ENCODE assay signal across 12 mouse cellular contexts in genomic region chr3:52956236-52956635, GRCm38 (mm10).
A peak's percentile ranks its signal among the peaks of the same experiment; 100 is the strongest.
DNase-seq lines count a peak whose midpoint lies in the region; ATAC-seq and TF ChIP-seq lines count a peak whose summit lies in the region.
"Had no signal": no experiment of that assay in that cellular context is flagged by ENCODE, and none has a peak within 500 bp of the region (broad histone marks: within the 10 kb centered on the region; RNA-seq: fewer than 3 reads in every experiment).

No protein-coding gene starts in this region.

- peak; percentile 31; the same call in 1 of the 2 replicates for TF ChIP-seq EP300 in ES-Bruce4 (IDR thresholded peaks at IDR 0.05; ENCODE audit: insufficient read depth, low read depth, low read length)

- H3K36me3 ChIP-seq in limb, embryonic 14.5 days (ENCODE audit: control insufficient read depth, insufficient read depth, low read length) = no peaks in the 10 kb centered on the region
- H3K36me3 ChIP-seq in limb, embryonic 10.5 days = no peaks in the 10 kb centered on the region
- H3K36me3 ChIP-seq in ES-Bruce4 (ENCODE audit: control insufficient read depth, insufficient read depth, low read length, poor library complexity, severe bottlenecking) = no peaks in the 10 kb centered on the region
- H3K36me3 ChIP-seq in kidney, embryonic 16.5 days (ENCODE audit: insufficient read depth, low read length) = no peaks in the 10 kb centered on the region
- H3K36me3 ChIP-seq: G1E; hindbrain, embryonic 12.5 days had no signal

- no peak for TF ChIP-seq POLR2A in limb, embryonic 14.5 days (IDR thresholded peaks at IDR 0.05; ENCODE audit: borderline replicate concordance, extremely low read depth, insufficient read depth, insufficient read length)
- no peak for TF ChIP-seq POLR2A in ES-Bruce4 (IDR thresholded peaks at IDR 0.05; ENCODE audit: insufficient read depth, low read length)

- TF ChIP-seq CTCF in ES-Bruce4 (IDR thresholded peaks at IDR 0.05; ENCODE audit: low read depth, low read length) = no peak

- 0 out of 2 replicates have a peak overlapping the region, but pooled peaks have one; percentile 13 for H3K27ac ChIP-seq in limb, embryonic 14.5 days (replicated peaks; ENCODE audit: low read depth, low read length)
- no peak overlapping the region for H3K27ac ChIP-seq in limb, embryonic 10.5 days
- no peak overlapping the region for H3K27ac ChIP-seq in ES-Bruce4 (ENCODE audit: insufficient read depth, low read length)
- peak overlapping the region; percentile 79 for H3K27ac ChIP-seq in kidney, embryonic 16.5 days (ENCODE audit: low read length)
- H3K27ac ChIP-seq: hindbrain, embryonic 12.5 days; macrophage had no signal

- H3K27me3 ChIP-seq in limb, embryonic 14.5 days (ENCODE audit: control insufficient read depth, insufficient read depth, low read length) = no peaks in the 10 kb centered on the region
- no peaks in the 10 kb centered on the region for H3K27me3 ChIP-seq in limb, embryonic 10.5 days (ENCODE audit: low read depth, poor library complexity, severe bottlenecking)
- no peaks in the 10 kb centered on the region for H3K27me3 ChIP-seq in ES-Bruce4 (ENCODE audit: control insufficient read depth, insufficient read depth, low read length, poor library complexity, severe bottlenecking)
- no peaks in the 10 kb centered on the region for H3K27me3 ChIP-seq in kidney, embryonic 16.5 days (ENCODE audit: insufficient read depth, low read length)
- H3K27me3 ChIP-seq: hindbrain, embryonic 12.5 days had no signal

- no peak overlapping the region for H3K4me2 ChIP-seq in limb, embryonic 14.5 days (replicated peaks; ENCODE audit: low read depth, low read length, severe bottlenecking)
- H3K4me2 ChIP-seq in kidney, embryonic 16.5 days (replicated peaks; ENCODE audit: low read depth, low read length) = 0 out of 2 replicates have a peak overlapping the region, but pooled peaks have one; percentile 4
- H3K4me2 ChIP-seq: hindbrain, embryonic 12.5 days had no signal

- H3K9ac ChIP-seq in limb, embryonic 14.5 days (ENCODE audit: low read depth, low read length, severe bottlenecking) = no peak overlapping the region
- no peak overlapping the region for H3K9ac ChIP-seq in ES-Bruce4 (ENCODE audit: low read depth, poor library complexity, severe bottlenecking)
- no peak overlapping the region for H3K9ac ChIP-seq in kidney, embryonic 16.5 days (replicated peaks; ENCODE audit: low read length)
- H3K9ac ChIP-seq: hindbrain, embryonic 12.5 days had no signal

- WGBS in limb, embryonic 14.5 days = 88% methylated on average over 11 of the region's 11 CpGs
- WGBS in limb, embryonic 10.5 days = 87% methylated on average over 11 of the region's 11 CpGs
- 69% methylated on average over 11 of the region's 11 CpGs for WGBS in kidney, embryonic 16.5 days

- no peaks in the 10 kb centered on the region for H3K9me3 ChIP-seq in limb, embryonic 14.5 days (ENCODE audit: control insufficient read depth, low read length)
- no peaks in the 10 kb centered on the region for H3K9me3 ChIP-seq in limb, embryonic 10.5 days (replicated peaks)
- H3K9me3 ChIP-seq in ES-Bruce4 (replicated peaks; ENCODE audit: control insufficient read depth, insufficient read depth, low read length, poor library complexity, severe bottlenecking) = no peaks in the 10 kb centered on the region
- peaks cover 4% of the 10 kb centered on the region; the same call in 1 of the 2 replicates for H3K9me3 ChIP-seq in kidney, embryonic 16.5 days (ENCODE audit: low read length)

- DNase-seq in limb, embryonic 14.5 days (ENCODE audit: low spot score) = no peak
- no peak for DNase-seq in limb, embryonic 10.5 days (ENCODE audit: low spot score)
- peak; percentile 85 for DNase-seq in ZHBTc4 (ENCODE audit: low read depth, low spot score)
- no peak for DNase-seq in yolk sac, embryonic 10.5 days (ENCODE audit: low spot score)
- DNase-seq in urinary bladder, postnatal 10 days (ENCODE audit: low spot score) = no peak
- DNase-seq: left cerebral cortex, postnatal 4 days; thymus, postnatal 36 days had no signal

- no peak overlapping the region for H3K4me3 ChIP-seq in limb, embryonic 14.5 days (replicated peaks; ENCODE audit: low read length)
- no peak overlapping the region for H3K4me3 ChIP-seq in limb, embryonic 10.5 days
- H3K4me3 ChIP-seq in ES-Bruce4 (ENCODE audit: low read depth, low read length) = peak overlapping the region; percentile 20
- no peak overlapping the region for H3K4me3 ChIP-seq in kidney, embryonic 16.5 days (ENCODE audit: low read length)
- H3K4me3 ChIP-seq: hindbrain, embryonic 12.5 days had no signal

- ATAC-seq in limb, embryonic 14.5 days (ENCODE audit: low FRiP score, low read depth) = no peak
- no peak for ATAC-seq in kidney, embryonic 16.5 days (ENCODE audit: low FRiP score, low TSS enrichment)

- peaks cover 17% of the 10 kb centered on the region for H3K4me1 ChIP-seq in limb, embryonic 14.5 days (ENCODE audit: control insufficient read depth, insufficient read depth, low read length)
- peaks cover 18% of the 10 kb centered on the region for H3K4me1 ChIP-seq in limb, embryonic 10.5 days
- H3K4me1 ChIP-seq in ES-Bruce4 (ENCODE audit: control insufficient read depth, insufficient read depth, low read length) = no peaks in the 10 kb centered on the region
- peaks cover 20% of the 10 kb centered on the region for H3K4me1 ChIP-seq in kidney, embryonic 16.5 days (ENCODE audit: insufficient read depth, low read length)

Comparison
In these comparisons a context has a peak if more than half of its experiments do, and no peak if none do; other contexts are left out.
1. H3K27ac ChIP-seq: peak in limb, embryonic 14.5 days (single experiment) and kidney, embryonic 16.5 days (single experiment); none in limb, embryonic 10.5 days (single experiment) and ES-Bruce4 (single experiment).